ENCODE assay signal across 26 mouse cellular contexts in genomic region chr1:131730639-131731437, GRCm38 (mm10). TPM values are rescaled to one million over a fixed set of nuclear protein-coding genes. Genes with fewer than 3 reads are reported as not detected.
DNase-seq lines count a peak whose midpoint lies in the region; ATAC-seq lines count a peak whose summit lies in the region.
"Had no signal": no experiment of that assay in that cellular context is flagged by ENCODE, and none has a peak within 500 bp of the region (broad histone marks: within the 10 kb centered on the region; RNA-seq: fewer than 3 reads in every experiment).

No protein-coding gene starts in this region.

- H3K4me3 ChIP-seq in embryonic facial prominence, embryonic 15.5 days (replicated peaks): no peak overlapping the region
- H3K4me3 ChIP-seq: forebrain, embryonic 12.5 days; limb, embryonic 12.5 days; liver, embryonic 12.5 days; megakaryocyte, embryonic 14.5 days; midbrain, embryonic 15.5 days had no signal

- no peaks in the 10 kb centered on the region for H3K9me3 ChIP-seq in embryonic facial prominence, embryonic 15.5 days (replicated peaks)
- H3K9me3 ChIP-seq: forebrain, embryonic 12.5 days; limb, embryonic 12.5 days; liver, embryonic 12.5 days; megakaryocyte, embryonic 14.5 days; midbrain, embryonic 15.5 days had no signal

- 74% methylated on average over 12 of the region's 12 CpGs for WGBS in embryonic facial prominence, embryonic 15.5 days

- no peak overlapping the region for H3K27ac ChIP-seq in embryonic facial prominence, embryonic 15.5 days (replicated peaks)
- H3K27ac ChIP-seq: forebrain, embryonic 12.5 days; limb, embryonic 12.5 days; liver, embryonic 12.5 days; midbrain, embryonic 15.5 days had no signal

- ATAC-seq in embryonic facial prominence, embryonic 15.5 days (ENCODE audit: insufficient number of reproducible peaks, low FRiP score, low TSS enrichment, low read depth): peak; percentile 78; the same call in 1 of the 2 replicates
- ATAC-seq: activated CD4-positive, CD25-positive, alpha-beta regulatory T cell, adult 4 months; inflammation-experienced regulatory T-cells, adult 6 months; liver, embryonic 12.5 days; midbrain, embryonic 15.5 days had no signal

- H3K9ac ChIP-seq in embryonic facial prominence, embryonic 15.5 days: no peak overlapping the region
- H3K9ac ChIP-seq: forebrain, embryonic 12.5 days; limb, embryonic 12.5 days; liver, embryonic 12.5 days; midbrain, embryonic 15.5 days had no signal

- no peak overlapping the region for H3K4me2 ChIP-seq in embryonic facial prominence, embryonic 15.5 days (replicated peaks)
- H3K4me2 ChIP-seq: forebrain, embryonic 12.5 days; limb, embryonic 12.5 days; liver, embryonic 12.5 days; midbrain, embryonic 15.5 days had no signal

- H3K36me3 ChIP-seq in embryonic facial prominence, embryonic 15.5 days: no peaks in the 10 kb centered on the region
- H3K36me3 ChIP-seq: forebrain, embryonic 12.5 days; limb, embryonic 12.5 days; liver, embryonic 12.5 days; midbrain, embryonic 15.5 days had no signal

- peak; percentile 49 for DNase-seq in 3T3-L1 (ENCODE audit: low read depth, low spot score)
- peak; percentile 69 for DNase-seq in kidney, adult 9 months
- peak; percentile 28 to 77 for DNase-seq in kidney, postnatal 25 days
- no peak for DNase-seq in gastrocnemius, adult 18-20 months (ENCODE audit: low spot score)
- DNase-seq in layer of hippocampus, postnatal 10 days (ENCODE audit: low spot score in 2 of 2): no peak
- DNase-seq in right cerebral cortex, postnatal 14 days: no peak
- DNase-seq: adrenal gland, postnatal 25 days; cerebellum, adult 18-20 months; cerebellum, postnatal 25 days; embryo, embryonic 11 days; gastrocnemius, postnatal 10 days; heart, adult 18-20 months; layer of hippocampus, adult 9-11 months; lung, adult 2 months; retina, postnatal 1 day; right cerebral cortex, postnatal 4 days; thymus, postnatal 36 days had no signal

- H3K4me1 ChIP-seq in embryonic facial prominence, embryonic 15.5 days: no peaks in the 10 kb centered on the region
- H3K4me1 ChIP-seq: forebrain, embryonic 12.5 days; limb, embryonic 12.5 days; midbrain, embryonic 15.5 days had no signal

- no peaks in the 10 kb centered on the region for H3K27me3 ChIP-seq in embryonic facial prominence, embryonic 15.5 days
- H3K27me3 ChIP-seq: forebrain, embryonic 12.5 days; limb, embryonic 12.5 days; midbrain, embryonic 15.5 days had no signal

RNA-seq across cellular contexts. Expression of gene Slc26a9, which starts 13.0 kb away (rescaled TPM):
- polyA plus RNA-seq in embryonic facial prominence, embryonic 15.5 days (2015; fragmentation: Nextera tagmentation; extraction: Ambion mirVana): 0.28 and 0.72 TPM in 2 replicates
- total RNA-seq in gastrocnemius, adult 18-20 months (2021): not detected
- total RNA-seq in layer of hippocampus, postnatal 10 days (2021): under 1 TPM; 0.34 to 0.47 TPM
- total RNA-seq: gastrocnemius, postnatal 10 days; hematopoietic stem cell, adult 5-6 weeks had no signal
- polyA plus RNA-seq: activated CD4-positive, CD25-positive, alpha-beta regulatory T cell, adult 4 months; forebrain, embryonic 12.5 days; inflammation-experienced regulatory T-cells, adult 6 months; limb, embryonic 12.5 days; liver, embryonic 12.5 days had no signal

RNA-seq across cellular contexts. Expression of gene Rab7b, which starts 42.3 kb away (rescaled TPM):
- polyA plus RNA-seq in embryonic facial prominence, embryonic 15.5 days (2015; fragmentation: Nextera tagmentation; extraction: Ambion mirVana): 17.0 and 19.2 TPM in 2 replicates
- 1 to 10 TPM; 2.3 to 2.8 TPM for total RNA-seq in gastrocnemius, adult 18-20 months (2021)
- 1 to 10 TPM; 1.7 to 2.8 TPM for total RNA-seq in layer of hippocampus, postnatal 10 days (2021)
- polyA plus RNA-seq: activated CD4-positive, CD25-positive, alpha-beta regulatory T cell, adult 4 months had no signal

Comparison
In these comparisons a context has a peak if more than half of its experiments do, and no peak if none do; other contexts are left out.
1. DNase-seq: peak in 3T3-L1 (single experiment), kidney, adult 9 months (single experiment) and kidney, postnatal 25 days (2 of 2); none in gastrocnemius, adult 18-20 months (single experiment), layer of hippocampus, postnatal 10 days (0 of 2) and right cerebral cortex, postnatal 14 days (single experiment).